Mouse (Mus musculus) myocyte (in vitro differentiated cells): ENCODE data around the gene Anapc2.

ENCODE experiments used
- CEBPB ChIP-seq: IDR thresholded peaks from 2 replicates; pipeline ENCODE4 v1.6.1; 2011; ENCODE audit warnings: mild to moderate bottlenecking, moderate library complexity; ENCODE audit not compliant: poor library complexity, insufficient read depth, severe bottlenecking
- E2F4 ChIP-seq: IDR thresholded peaks from one replicate; pipeline ENCODE4 v1.6.1; 2011; ENCODE audit warnings: mild to moderate bottlenecking, control low read depth, moderate library complexity; ENCODE audit not compliant: insufficient read depth
- MAX ChIP-seq: IDR thresholded peaks from one replicate; pipeline ENCODE4 v1.6.1; 2011; ENCODE audit warnings: low read depth, mild to moderate bottlenecking, control low read depth
- MYOD1 ChIP-seq, 3 experiments: IDR thresholded peaks; one replicate each; pipeline ENCODE4 v1.6.1; 2011; ENCODE audit warnings: control low read depth in 2 of 3, low read depth in 2 of 3, mild to moderate bottlenecking in 2 of 3, moderate library complexity in 1 of 3; ENCODE audit not compliant: insufficient read length in 2 of 3, control insufficient read depth in 1 of 3
- MYOG ChIP-seq, 3 experiments: IDR thresholded peaks; one replicate each; pipeline ENCODE4 v1.6.1; 2011; ENCODE audit warnings: control low read depth in 2 of 3, low read depth in 2 of 3, mild to moderate bottlenecking in 2 of 3; ENCODE audit not compliant: insufficient read length in 2 of 3, control insufficient read depth in 1 of 3, insufficient read depth in 1 of 3
- POLR2A ChIP-seq: IDR thresholded peaks from one replicate; pipeline ENCODE4 v1.6.1; 2011; ENCODE audit warnings: low read depth, mild to moderate bottlenecking, control low read depth, moderate library complexity; ENCODE audit not compliant: insufficient read length
- POLR2AphosphoS2 ChIP-seq: IDR thresholded peaks from one replicate; pipeline ENCODE4 v1.6.1; 2011; ENCODE audit warnings: low read depth, control low read depth; ENCODE audit not compliant: insufficient read length
- SRF ChIP-seq: IDR thresholded peaks from one replicate; pipeline ENCODE4 v1.6.1; 2011; ENCODE audit warnings: low read depth; ENCODE audit not compliant: control insufficient read depth, insufficient read length
- TCF12 ChIP-seq: IDR thresholded peaks from one replicate; pipeline ENCODE4 v1.6.1; 2011; ENCODE audit warnings: mild to moderate bottlenecking, control low read depth; ENCODE audit not compliant: poor library complexity, insufficient read depth, severe bottlenecking
- TCF3 ChIP-seq: IDR thresholded peaks from one replicate; pipeline ENCODE4 v1.6.1; 2011; ENCODE audit warnings: low read depth, control low read depth; ENCODE audit not compliant: insufficient read length

DNA sequence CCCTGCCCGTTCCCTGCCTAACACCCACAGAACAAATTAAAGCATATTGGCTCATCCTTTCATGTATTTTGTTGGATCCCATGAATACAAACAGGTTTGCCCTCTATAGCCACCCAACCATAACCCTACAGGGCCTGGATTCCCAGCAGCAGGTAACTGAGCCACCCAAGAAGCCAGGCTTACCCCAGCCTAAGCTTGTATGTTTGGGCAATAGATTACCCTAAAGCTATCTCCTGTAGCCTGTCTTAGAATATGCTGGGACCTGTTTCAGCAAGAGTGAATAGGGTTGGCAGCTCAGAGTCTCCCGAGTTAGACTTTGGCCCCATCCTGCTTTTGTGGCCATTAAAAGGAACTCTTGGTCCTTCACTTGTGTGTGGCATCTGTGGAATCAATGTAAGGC lies 13.3 kb downstream of the Anapc2 start:
- TF ChIP-seq E2F4 (no peak), POLR2A (no peak), MYOG (IDR thresholded peaks at IDR 0.05; ENCODE audit: control insufficient read depth in 1 of 3, insufficient read depth in 1 of 3, insufficient read length in 2 of 3, low read depth in 2 of 3) (no peak), SRF (no peak), MAX (no peak), POLR2AphosphoS2 (no peak), MYOD1 (IDR thresholded peaks at IDR 0.05; ENCODE audit: control insufficient read depth in 1 of 3, insufficient read length in 2 of 3, low read depth in 2 of 3) (no peak), CEBPB (no peak), TCF3 (no peak), TCF12 (no peak)
